Mouse (Mus musculus): ENCODE data around the gene Chil1. TPM values are rescaled to one million over a fixed set of nuclear protein-coding genes. Genes with fewer than 3 reads are reported as not detected.

Chil1 gene
- total RNA-seq, 2 experiments from 2014 or later = 9.7 to 12.8 TPM

- no peak for DNase-seq (ENCODE audit: low spot score in 2 of 2)
Observed at GRCm38 (mm10) chr1:134168985-134169697, 12.8 kb upstream of the Chil1 start.

- no peak for DNase-seq (ENCODE audit: low spot score in 2 of 2)
Observed at GRCm38 (mm10) chr1:134173081-134173480, 8.9 kb upstream of the Chil1 start.

DNA sequence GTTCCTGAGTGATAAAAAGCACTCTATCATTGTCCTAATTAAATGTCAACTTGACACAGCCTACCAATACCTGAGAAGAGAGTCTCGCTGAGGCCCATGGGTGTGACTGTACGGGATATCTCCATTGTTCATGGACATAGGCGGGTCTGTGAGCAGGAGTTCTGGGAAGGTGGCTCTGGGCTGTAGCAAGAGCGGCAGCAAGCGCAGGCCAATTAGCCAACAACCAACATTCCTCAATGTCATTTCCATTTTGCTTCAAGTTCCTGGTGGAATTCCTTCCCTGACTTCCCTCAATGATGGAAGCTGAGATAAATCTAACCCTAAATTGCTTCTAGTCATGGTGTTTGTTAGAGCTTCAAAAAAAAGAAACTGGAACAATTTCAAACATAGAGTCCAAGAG lies 4.0 kb upstream of the Chil1 start:
- no peak for DNase-seq (ENCODE audit: low spot score in 2 of 2)

- no peak for DNase-seq (ENCODE audit: low spot score in 2 of 2)
Observed at GRCm38 (mm10) chr1:134184089-134184488, 2.1 kb downstream of the Chil1 start.

DNA sequence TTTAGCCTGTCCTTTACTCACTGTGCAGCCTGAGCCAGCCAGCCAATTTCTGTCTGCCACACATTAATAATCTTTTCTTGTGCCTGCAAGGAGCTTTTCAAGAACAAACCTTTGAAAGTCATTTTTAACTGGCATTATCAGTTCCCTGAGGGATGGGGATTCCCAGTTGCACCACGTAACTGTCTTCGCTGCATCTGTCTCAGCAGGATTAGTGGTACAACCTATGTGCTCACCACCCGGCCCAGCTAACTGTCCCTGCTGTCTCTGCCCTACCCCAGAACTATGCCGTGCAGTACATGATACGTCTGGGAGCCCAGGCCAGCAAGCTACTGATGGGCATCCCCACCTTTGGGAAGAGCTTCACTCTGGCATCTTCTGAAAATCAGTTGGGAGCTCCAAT lies 6.2 kb downstream of the Chil1 start:
- DNase-seq (ENCODE audit: low spot score in 2 of 2) = no peak

DNA sequence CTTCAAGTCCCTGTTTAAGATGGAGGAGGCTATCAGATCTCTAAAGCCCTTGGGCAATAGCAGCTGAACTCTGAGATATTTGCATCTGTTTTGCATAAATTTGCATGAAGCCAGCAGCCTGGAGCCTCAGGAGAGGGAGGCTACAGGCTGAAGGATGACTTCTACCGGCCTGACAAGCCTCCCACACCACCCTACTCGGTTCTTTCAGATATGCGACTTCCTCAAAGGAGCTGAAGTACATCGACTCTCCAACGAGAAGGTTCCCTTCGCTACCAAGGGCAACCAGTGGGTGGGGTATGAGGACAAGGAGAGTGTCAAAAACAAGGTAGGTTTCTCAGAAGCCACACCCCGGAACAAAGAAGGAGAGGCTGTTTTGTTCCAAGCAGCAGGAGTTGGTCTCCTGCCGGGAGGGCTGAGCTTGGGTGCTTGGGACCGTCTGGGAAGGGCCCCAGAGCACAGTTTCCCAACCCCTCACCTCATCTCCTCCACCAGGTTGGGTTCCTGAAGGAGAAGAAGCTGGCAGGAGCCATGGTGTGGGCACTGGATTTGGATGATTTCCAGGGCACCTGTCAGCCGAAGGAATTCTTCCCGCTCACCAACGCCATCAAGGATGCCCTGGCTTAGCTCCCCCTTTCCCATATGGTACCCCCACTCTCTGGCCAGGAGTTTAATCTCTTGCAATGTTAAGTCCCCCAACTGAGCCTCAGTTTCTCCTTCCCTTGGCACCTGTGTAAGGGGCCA lies 7.2 kb downstream of the Chil1 start:
- DNase-seq (ENCODE audit: low spot score in 2 of 2) = no peak

GRCm38 (mm10) chr1:134191192-134191591 lies 9.2 kb downstream of the Chil1 start:
- DNase-seq (ENCODE audit: low spot score in 2 of 2) = no peak

DNA sequence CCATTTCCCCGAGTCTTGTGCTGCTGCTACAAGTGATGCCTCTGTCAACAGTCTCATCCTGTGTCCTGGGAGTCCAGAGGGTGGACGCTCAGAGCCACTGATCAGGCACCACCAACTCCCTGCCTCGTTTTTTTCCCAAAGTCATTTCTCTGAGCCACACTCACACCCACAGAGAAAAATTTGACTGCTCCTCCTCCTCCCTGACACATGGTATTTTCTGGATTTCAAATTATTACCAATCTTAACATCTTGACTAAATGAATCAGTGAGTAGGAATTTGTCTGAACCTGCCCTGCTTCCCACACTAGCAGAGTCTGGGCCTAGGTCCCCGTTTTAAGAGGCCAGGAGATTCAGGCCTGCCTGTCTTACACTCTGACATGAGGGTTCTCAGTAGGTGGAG lies 10.0 kb downstream of the Chil1 start:
- no peak for DNase-seq (ENCODE audit: low spot score in 2 of 2)

GRCm38 (mm10) chr1:134193126-134193525 lies 11.2 kb downstream of the Chil1 start, which contains the start of gene Mybph:
TSS of gene Mybph (plus strand) at chr1:134193448.
- no peak for DNase-seq (ENCODE audit: low spot score in 2 of 2)

- no peak for DNase-seq (ENCODE audit: low spot score in 2 of 2)
Observed at GRCm38 (mm10) chr1:134193674-134194197, 11.8 kb downstream of the Chil1 start.

GRCm38 (mm10) chr1:134194298-134195022 lies 12.5 kb downstream of the Chil1 start:
- DNase-seq (ENCODE audit: low spot score in 2 of 2) = no peak

DNA sequence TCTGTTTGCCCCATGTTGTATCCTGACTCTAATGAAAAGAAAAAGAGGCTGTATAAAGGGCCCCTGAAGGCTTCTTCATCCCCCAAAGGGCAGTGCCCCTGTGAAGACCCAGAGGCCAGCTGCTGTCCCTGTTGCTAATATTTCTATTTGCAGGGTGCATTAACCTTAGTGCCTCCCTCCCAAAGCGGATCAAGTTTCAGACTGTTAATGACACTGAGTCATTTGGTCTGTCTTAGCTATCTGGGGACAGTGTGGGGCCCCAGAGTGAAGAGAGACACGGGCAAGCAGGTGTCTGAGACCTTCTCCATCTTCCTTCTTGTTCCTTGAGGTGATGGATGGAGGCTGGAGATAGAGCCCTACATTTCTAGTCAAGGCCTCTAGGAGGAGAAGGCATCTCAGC lies 13.1 kb downstream of the Chil1 start:
- DNase-seq (ENCODE audit: low spot score in 2 of 2) = no peak

DNA sequence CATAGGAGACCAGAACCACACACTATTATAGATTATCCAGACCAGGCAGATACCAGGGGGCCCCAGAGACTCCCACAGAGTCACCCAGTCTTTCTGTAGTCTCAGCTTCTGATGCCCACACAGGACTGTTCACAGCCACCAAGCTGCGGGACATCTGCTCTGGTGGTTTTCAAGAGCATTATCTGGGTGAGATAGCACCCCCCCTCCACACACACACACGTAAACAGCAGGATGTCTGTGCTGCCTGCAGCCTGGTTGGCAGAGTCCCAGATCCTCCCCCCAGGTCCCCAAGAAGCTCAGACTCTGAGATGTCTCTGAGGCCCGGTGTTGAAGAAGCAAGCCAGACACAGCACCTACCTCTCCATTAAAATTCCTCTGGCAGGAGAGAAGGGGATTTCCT lies 13.6 kb downstream of the Chil1 start:
- peak in 1 of 2 experiments; percentile 42 for DNase-seq (ENCODE audit: low spot score in 2 of 2)

DNA sequence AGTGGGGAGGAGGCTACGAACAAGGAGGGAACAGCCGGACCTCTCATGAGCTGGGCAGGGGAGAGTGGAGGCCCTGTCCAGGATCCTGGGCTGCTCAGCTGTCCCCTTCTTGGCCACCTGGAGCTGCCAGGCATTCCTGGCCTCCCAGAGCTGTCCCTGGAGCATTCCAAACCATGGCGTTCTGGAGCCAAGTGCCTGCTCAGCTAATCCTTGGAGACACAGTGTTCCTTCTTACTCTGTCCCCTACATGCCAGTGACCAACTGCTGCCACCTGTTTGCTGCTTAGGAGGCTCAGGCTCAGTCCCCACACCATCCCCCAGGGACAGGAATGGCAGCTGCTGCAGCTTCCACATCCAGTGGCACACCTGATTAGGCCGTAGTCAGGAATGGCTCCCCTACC lies 14.0 kb downstream of the Chil1 start:
- DNase-seq (ENCODE audit: low spot score in 2 of 2) = peak in 1 of 2 experiments; percentile 59

DNA sequence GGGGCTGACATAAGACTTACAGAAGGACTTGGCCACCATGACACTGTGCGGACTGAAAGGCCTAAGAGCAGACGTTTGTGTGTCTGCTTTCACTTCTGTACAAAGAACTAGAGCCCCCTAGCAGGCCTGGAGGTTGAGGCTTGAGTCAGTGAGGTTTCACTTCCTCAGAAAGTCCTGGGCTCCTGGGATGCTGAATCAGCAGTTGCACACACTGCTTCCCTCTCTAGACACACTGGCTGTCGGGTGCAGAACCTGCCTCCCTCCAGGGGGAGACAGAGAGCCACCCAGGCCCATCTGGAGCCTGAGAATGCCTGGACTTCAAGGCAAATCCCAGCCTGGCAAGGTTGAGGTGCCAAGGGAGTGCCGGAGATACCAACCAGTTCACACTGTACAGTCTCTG lies 14.4 kb downstream of the Chil1 start:
- DNase-seq (ENCODE audit: low spot score in 2 of 2) = peak; percentile 40 to 69

GRCm38 (mm10) chr1:134197325-134197982 lies 15.5 kb downstream of the Chil1 start:
- DNase-seq (ENCODE audit: low spot score in 2 of 2) = no peak

DNA sequence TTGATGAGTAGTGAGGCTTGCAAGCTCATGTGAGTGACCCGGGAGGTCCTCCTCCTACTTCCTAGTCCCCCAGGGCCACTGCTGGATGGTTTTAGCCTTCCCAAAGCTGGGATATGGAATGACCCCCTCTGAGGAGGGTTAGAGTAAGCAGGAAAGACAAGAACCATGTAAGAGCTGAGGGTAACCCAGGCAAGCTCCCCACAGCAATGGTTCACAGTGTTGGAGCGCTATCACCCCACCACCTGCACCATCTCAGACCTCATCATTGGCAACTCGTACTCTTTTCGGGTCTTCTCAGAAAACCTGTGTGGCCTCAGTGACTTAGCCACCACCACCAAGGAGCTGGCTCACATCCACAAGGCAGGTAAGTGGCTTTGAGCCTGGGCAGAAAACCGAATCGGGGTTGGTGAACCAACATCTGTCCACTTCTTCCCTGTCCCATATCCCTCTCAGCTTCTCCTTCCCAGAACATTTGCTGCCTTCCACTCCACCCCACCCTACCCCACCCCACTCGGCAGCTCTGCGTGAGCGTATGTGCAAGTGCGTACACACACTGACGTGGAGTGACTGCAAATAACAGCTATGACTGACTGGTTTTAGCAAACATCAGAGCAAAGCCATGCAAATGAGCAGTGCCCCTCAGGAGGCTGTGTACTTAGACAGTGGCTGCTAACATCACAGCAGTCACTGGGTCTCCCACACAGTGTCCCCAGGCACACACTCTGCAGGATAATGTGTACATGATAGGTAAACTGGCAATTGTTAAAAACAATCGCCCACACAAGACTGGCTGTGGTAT lies 16.4 kb downstream of the Chil1 start:
- DNase-seq (ENCODE audit: low spot score in 2 of 2) = no peak

- DNase-seq (ENCODE audit: low spot score in 2 of 2) = no peak
Observed at GRCm38 (mm10) chr1:134200481-134200880, 18.5 kb downstream of the Chil1 start.

DNA sequence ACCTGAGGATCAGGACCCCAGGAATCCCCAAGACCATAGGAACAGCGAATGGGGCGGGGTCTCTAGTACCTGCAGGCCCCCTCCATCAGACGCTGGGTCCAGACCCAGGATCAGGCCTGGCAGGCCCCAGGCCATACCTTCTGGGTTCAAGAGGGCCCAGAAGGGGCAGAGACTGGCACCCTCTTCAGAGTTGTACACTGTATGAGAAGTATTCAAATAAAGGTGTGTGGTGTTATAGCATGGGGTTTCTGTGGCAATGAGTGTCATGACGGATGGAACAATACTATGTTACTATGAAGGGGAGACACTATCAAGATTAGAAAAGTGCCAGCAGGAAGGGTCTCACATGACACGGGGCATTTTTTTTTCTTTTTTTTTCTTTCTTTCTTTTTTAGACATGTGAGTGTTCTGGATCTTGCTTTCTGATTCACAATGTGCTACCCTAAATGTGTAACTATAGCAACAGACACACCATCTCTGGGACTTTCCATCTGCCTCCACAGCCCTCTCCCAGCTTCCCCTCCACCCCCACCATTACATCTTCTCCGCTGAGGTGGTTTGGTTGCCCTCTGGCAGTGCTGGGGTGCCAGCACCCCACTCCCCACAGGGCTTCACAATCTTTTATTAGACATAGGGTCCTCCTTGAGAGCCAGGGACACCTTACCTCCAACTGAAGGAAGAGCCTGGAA lies 19.2 kb downstream of the Chil1 start:
- DNase-seq (ENCODE audit: low spot score in 2 of 2) = no peak
